9 mouse cellular contexts compared by ENCODE assay signal in genomic region chr13:64438863-64439452, GRCm38 (mm10). TPM values are rescaled to one million over a fixed set of nuclear protein-coding genes. Genes with fewer than 3 reads are reported as not detected.
DNase-seq lines count a peak whose midpoint lies in the region; ATAC-seq and TF ChIP-seq lines count a peak whose summit lies in the region.
"Had no signal": no experiment of that assay in that cellular context is flagged by ENCODE, and none has a peak within 500 bp of the region (broad histone marks: within the 10 kb centered on the region; RNA-seq: fewer than 3 reads in every experiment).

No protein-coding gene starts in this region.

- H3K36me3 ChIP-seq in heart, embryonic 16.5 days (ENCODE audit: control insufficient read depth, insufficient read depth) = no peaks in the 10 kb centered on the region
- no peaks in the 10 kb centered on the region for H3K36me3 ChIP-seq in liver, embryonic 14.5 days (replicated peaks; ENCODE audit: control insufficient read depth, insufficient read depth, low read depth)
- H3K36me3 ChIP-seq in stomach, postnatal 0 days (ENCODE audit: control insufficient read depth, insufficient read depth, low read length) = no peaks in the 10 kb centered on the region

- no peak for TF ChIP-seq POLR2A in bone marrow, adult 2 months (IDR thresholded peaks at IDR 0.05; ENCODE audit: borderline replicate concordance, control insufficient read depth, low read depth, low read length)

- H3K27me3 ChIP-seq in heart, embryonic 16.5 days (ENCODE audit: control insufficient read depth, insufficient read depth, low read length) = no peaks in the 10 kb centered on the region
- H3K27me3 ChIP-seq in liver, embryonic 14.5 days (ENCODE audit: control insufficient read depth, insufficient read depth, low read length) = no peaks in the 10 kb centered on the region
- H3K27me3 ChIP-seq in stomach, postnatal 0 days (ENCODE audit: control insufficient read depth, insufficient read depth, low read length) = no peaks in the 10 kb centered on the region
- H3K27me3 ChIP-seq: embryonic facial prominence, embryonic 15.5 days had no signal

- TF ChIP-seq EP300 in liver, embryonic 14.5 days (IDR thresholded peaks at IDR 0.05; ENCODE audit: low read depth) = no peak
- TF ChIP-seq EP300 in stomach, postnatal 0 days (optimal IDR thresholded peaks at IDR 0.05) = no peak

- DNase-seq in kidney, postnatal 10 days = peak; percentile 80
- peak; percentile 47 to 59 (median 55) for DNase-seq in liver, embryonic 14.5 days (ENCODE audit: low read depth in 3 of 3, low spot score in 3 of 3)
- DNase-seq in neural tube, embryonic 10.5 days (ENCODE audit: extremely low spot score, low spot score) = peak; percentile 62
- peak; percentile 72 for DNase-seq in stomach, postnatal 0 days (ENCODE audit: low spot score)

- no peak overlapping the region for H3K9ac ChIP-seq in heart, embryonic 16.5 days (ENCODE audit: low read length)
- H3K9ac ChIP-seq in liver, embryonic 14.5 days (replicated peaks) = no peak overlapping the region
- peak overlapping the region; percentile 18; the same call in 1 of the 2 replicates for H3K9ac ChIP-seq in stomach, postnatal 0 days (ENCODE audit: low read length)
- H3K9ac ChIP-seq: embryonic facial prominence, embryonic 15.5 days had no signal

- H3K4me3 ChIP-seq in bone marrow, adult 2 months (replicated peaks; ENCODE audit: control insufficient read depth, low read depth, low read length) = no peak overlapping the region
- H3K4me3 ChIP-seq in heart, embryonic 16.5 days (ENCODE audit: low read length) = no peak overlapping the region
- H3K4me3 ChIP-seq in liver, embryonic 14.5 days (ENCODE audit: insufficient read depth in 1 of 2, low read depth in 2 of 2, low read length in 2 of 2) = no peak overlapping the region
- no peak overlapping the region for H3K4me3 ChIP-seq in stomach, postnatal 0 days (ENCODE audit: low read depth, low read length)
- H3K4me3 ChIP-seq: embryonic facial prominence, embryonic 15.5 days had no signal

- peak; percentile 74 for TF ChIP-seq CTCF in bone marrow, adult 2 months (IDR thresholded peaks at IDR 0.05; ENCODE audit: control insufficient read depth, insufficient read depth, low read length)
- TF ChIP-seq CTCF in liver, embryonic 14.5 days (IDR thresholded peaks at IDR 0.05; ENCODE audit: low read depth) = peak; percentile 91
- TF ChIP-seq CTCF in stomach, postnatal 0 days (IDR thresholded peaks at IDR 0.05; ENCODE audit: low read depth) = peak; percentile 97

- 55% methylated on average over 9 of the region's 9 CpGs for WGBS in bone marrow, adult 2 months
- WGBS in heart, embryonic 16.5 days = 48% methylated on average over 9 of the region's 9 CpGs
- 45% methylated on average over 9 of the region's 9 CpGs for WGBS in liver, embryonic 14.5 days (ENCODE audit: insufficient replicate concordance)
- 56% methylated on average over 9 of the region's 9 CpGs for WGBS in stomach, postnatal 0 days

- no peaks in the 10 kb centered on the region for H3K4me1 ChIP-seq in bone marrow, adult 2 months (ENCODE audit: control insufficient read depth, insufficient read depth, low read length)
- no peaks in the 10 kb centered on the region for H3K4me1 ChIP-seq in heart, embryonic 16.5 days (ENCODE audit: control insufficient read depth, insufficient read depth, low read length)
- no peaks in the 10 kb centered on the region for H3K4me1 ChIP-seq in liver, embryonic 14.5 days (replicated peaks; ENCODE audit: control insufficient read depth in 2 of 2, insufficient read depth in 2 of 2, low read length in 1 of 2)
- H3K4me1 ChIP-seq in stomach, postnatal 0 days (replicated peaks; ENCODE audit: control insufficient read depth, insufficient read depth) = no peaks in the 10 kb centered on the region
- H3K4me1 ChIP-seq: embryonic facial prominence, embryonic 15.5 days had no signal

- H3K9me3 ChIP-seq in heart, embryonic 16.5 days (replicated peaks; ENCODE audit: control insufficient read depth, low read length) = no peaks in the 10 kb centered on the region
- H3K9me3 ChIP-seq in liver, embryonic 14.5 days (ENCODE audit: control insufficient read depth, low read length) = no peaks in the 10 kb centered on the region
- no peaks in the 10 kb centered on the region for H3K9me3 ChIP-seq in stomach, postnatal 0 days (ENCODE audit: control insufficient read depth, low read length)
- H3K9me3 ChIP-seq: embryonic facial prominence, embryonic 15.5 days had no signal

- ATAC-seq in CD4-positive, CD25-positive, alpha-beta regulatory T cell, adult 4 months = peak; percentile 93
- ATAC-seq in erythroblast, adult 5-6 weeks (replicated peaks; ENCODE audit: low FRiP score, poor library complexity, severe bottlenecking) = peak; percentile 80
- ATAC-seq in heart, embryonic 16.5 days (replicated peaks; ENCODE audit: extremely low read depth, insufficient read depth, low FRiP score) = peak; percentile 76
- ATAC-seq in liver, embryonic 14.5 days (ENCODE audit: insufficient read depth) = peak; percentile 61
- peak; percentile 63 for ATAC-seq in stomach, postnatal 0 days (ENCODE audit: low FRiP score, low TSS enrichment)

- no peak overlapping the region for H3K4me2 ChIP-seq in heart, embryonic 16.5 days (ENCODE audit: low read depth, low read length)
- H3K4me2 ChIP-seq in liver, embryonic 14.5 days (ENCODE audit: low read depth) = no peak overlapping the region
- no peak overlapping the region for H3K4me2 ChIP-seq in stomach, postnatal 0 days (replicated peaks; ENCODE audit: low read depth)
- H3K4me2 ChIP-seq: embryonic facial prominence, embryonic 15.5 days had no signal

- no peak overlapping the region for H3K27ac ChIP-seq in bone marrow, adult 2 months (ENCODE audit: control insufficient read depth, insufficient read depth, low read depth, low read length, poor library complexity)
- H3K27ac ChIP-seq in heart, embryonic 16.5 days (ENCODE audit: low read length) = no peak overlapping the region
- H3K27ac ChIP-seq in liver, embryonic 14.5 days = no peak overlapping the region
- no peak overlapping the region for H3K27ac ChIP-seq in stomach, postnatal 0 days (replicated peaks)
- H3K27ac ChIP-seq: embryonic facial prominence, embryonic 15.5 days had no signal

RNA-seq across cellular contexts. Expression of gene Cdk20, which starts 6.8 kb away (rescaled TPM):
- polyA plus RNA-seq in CD4-positive, CD25-positive, alpha-beta regulatory T cell, adult 4 months (2017; shearing (Covaris generic)) = 1 to 10 TPM; 4.1 to 6.8 TPM
- polyA plus RNA-seq in bone marrow, adult 2 months (2011; ENCODE audit: insufficient read depth, insufficient read length, low replicate concordance, missing spikeins) = 3.8 and 8.4 TPM in 2 replicates
- total RNA-seq in erythroblast, adult 5-6 weeks (2015; ENCODE audit: low replicate concordance) = 0.63 TPM in 1 of 2 replicates, not detected in the other
- total RNA-seq in erythroblast, adult 5-6 weeks (2017; ENCODE audit: low replicate concordance) = 0.51 TPM in 1 of 2 replicates, not detected in the other
- polyA plus RNA-seq in heart, embryonic 16.5 days (2015; fragmentation: Nextera tagmentation; extraction: Ambion mirVana) = 10.0 and 12.6 TPM in 2 replicates
- polyA plus RNA-seq in liver, embryonic 14.5 days (2012; rRNA removed) = 3.6 and 3.7 TPM in 2 replicates
- 2.7 and 3.4 TPM in 2 replicates for polyA plus RNA-seq in liver, embryonic 14.5 days (2014; fragmentation: Nextera tagmentation; extraction: Ambion mirVana)
- 4.5 and 5.3 TPM in 2 replicates for polyA plus RNA-seq in stomach, postnatal 0 days (2015; fragmentation: Nextera tagmentation; extraction: Ambion mirVana)

RNA-seq across cellular contexts. Expression of gene Fam240b, which starts 58.6 kb away (rescaled TPM):
- not detected for polyA plus RNA-seq in CD4-positive, CD25-positive, alpha-beta regulatory T cell, adult 4 months (2017; shearing (Covaris generic))
- polyA plus RNA-seq in bone marrow, adult 2 months (2011; ENCODE audit: insufficient read depth, insufficient read length, low replicate concordance, missing spikeins) = not detected in 2 replicates
- not detected in 2 replicates for total RNA-seq in erythroblast, adult 5-6 weeks (2015; ENCODE audit: low replicate concordance)
- total RNA-seq in erythroblast, adult 5-6 weeks (2017; ENCODE audit: low replicate concordance) = not detected in 2 replicates
- not detected in 2 replicates for polyA plus RNA-seq in heart, embryonic 16.5 days (2015; fragmentation: Nextera tagmentation; extraction: Ambion mirVana)
- not detected in 2 replicates for polyA plus RNA-seq in liver, embryonic 14.5 days (2012; rRNA removed)
- not detected in 2 replicates for polyA plus RNA-seq in liver, embryonic 14.5 days (2014; fragmentation: Nextera tagmentation; extraction: Ambion mirVana)
- not detected in 2 replicates for polyA plus RNA-seq in stomach, postnatal 0 days (2015; fragmentation: Nextera tagmentation; extraction: Ambion mirVana)
- polyA plus RNA-seq: embryonic facial prominence, embryonic 15.5 days had no signal
